Mouse (Mus musculus): Measurements from ENCODE around the gene Apela.
"Not testable (repeated sequence)": the region's sequence is repeated elsewhere in the genome, so short reads cannot be mapped to it uniquely, and the experiment has no call there.

Apela gene

DNA sequence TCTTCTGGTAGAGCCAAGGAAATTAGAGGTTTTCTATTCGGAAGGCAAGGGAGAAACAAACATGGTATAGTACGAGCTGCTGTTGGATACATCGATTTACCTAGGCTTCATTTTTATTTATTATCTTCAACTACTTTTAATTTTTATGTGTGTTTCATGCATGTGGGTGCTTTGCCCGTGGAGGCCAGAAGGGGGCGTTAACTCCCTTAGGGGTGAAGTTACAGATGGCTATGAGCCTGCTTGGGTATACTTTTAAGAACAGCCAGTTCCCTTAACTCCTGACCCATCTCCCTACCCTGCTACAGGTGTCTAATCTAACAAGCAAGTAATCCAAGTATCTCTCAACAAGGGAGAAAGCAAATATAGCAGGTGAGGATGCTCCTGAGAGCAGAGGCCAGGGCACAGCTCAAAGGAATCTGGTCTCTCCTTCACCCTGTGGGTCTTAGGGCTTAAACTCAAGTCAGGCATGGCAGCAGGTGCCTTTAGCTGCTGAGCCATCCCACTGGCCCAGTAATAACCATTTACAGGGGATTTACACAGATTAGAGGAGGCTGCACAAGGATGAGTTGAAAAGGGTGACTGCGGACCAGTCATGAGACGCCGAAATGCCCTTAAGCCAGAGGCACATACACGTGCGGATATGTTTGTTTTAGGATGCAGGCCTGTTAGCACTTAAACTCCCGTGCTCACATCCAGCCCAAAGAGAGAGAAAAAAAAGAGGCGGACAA is 8.0 kb downstream of the Apela start:
- no peak for ATAC-seq (ENCODE audit: insufficient number of reproducible peaks, low FRiP score, low TSS enrichment)

DNA sequence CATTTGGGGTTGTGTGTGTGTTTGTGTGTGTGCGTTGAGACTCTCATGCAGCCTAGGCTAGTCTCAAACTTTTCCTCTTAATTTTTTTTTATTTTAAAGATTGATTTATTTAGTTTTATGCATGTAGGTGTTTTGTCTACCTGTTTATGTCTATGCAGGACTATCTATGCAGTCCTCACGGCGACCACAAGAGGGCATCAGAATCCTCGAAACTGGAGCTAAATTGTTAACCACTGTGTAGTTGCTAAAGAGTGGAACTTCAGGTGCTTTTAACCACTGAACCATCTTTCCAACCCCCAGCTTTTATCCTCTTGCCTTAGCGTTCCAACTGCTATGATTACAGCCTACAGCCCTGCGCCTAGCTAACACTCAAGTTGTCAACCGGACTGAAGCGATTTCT is 14.7 kb downstream of the Apela start:
- ATAC-seq (ENCODE audit: insufficient number of reproducible peaks, low FRiP score, low TSS enrichment): no peak

DNA sequence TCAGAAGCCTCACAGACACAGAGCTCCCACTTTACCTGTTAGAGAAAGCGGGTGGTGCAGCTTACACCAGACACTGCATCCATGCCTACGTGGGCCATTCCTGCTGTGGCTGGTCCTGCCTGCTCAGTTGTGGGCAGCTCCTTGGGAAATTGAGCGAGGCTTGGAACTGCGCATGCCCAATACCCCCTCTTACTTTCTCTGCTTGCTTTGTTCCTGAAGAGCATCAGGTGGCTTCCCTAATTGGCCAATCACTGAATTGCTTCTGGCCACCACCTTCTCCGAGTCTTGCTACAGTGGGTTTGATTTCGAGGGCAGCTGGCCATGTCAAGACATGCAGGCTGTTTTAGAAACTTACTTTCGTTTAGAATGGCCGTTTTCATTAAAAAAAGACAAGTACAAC is 18.7 kb downstream of the Apela start, which contains the start of the genes Trim61 and Trim60:
Gene Trim61, minus strand, starts transcription at position 101 of the 400 bp plus-strand sequence.
Gene Trim60, minus strand, starts transcription at position 162 of the 400 bp plus-strand sequence.
- no peak for ATAC-seq (ENCODE audit: insufficient number of reproducible peaks, low FRiP score, low TSS enrichment)

DNA sequence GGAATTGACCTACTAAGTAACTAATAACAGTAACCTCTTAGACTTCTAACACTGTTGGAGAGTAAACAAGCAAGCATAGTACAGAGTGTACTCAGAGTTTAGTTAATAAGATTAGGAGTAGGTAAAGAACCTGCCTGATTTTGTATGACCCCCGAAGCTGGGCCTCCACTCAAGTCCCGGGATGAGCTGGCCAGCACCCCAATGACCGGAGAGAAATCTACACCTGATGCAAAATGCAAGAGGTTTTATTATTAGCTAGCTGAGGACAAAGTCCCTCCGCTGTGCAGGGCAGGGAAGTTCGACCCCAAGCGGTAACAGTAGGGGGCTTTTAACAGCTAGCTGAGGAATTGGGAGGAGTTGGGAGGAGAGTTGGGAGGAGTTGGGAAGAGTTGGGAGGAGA is 29.5 kb downstream of the Apela start:
- not testable (repeated sequence) for ATAC-seq (ENCODE audit: insufficient number of reproducible peaks, low FRiP score, low TSS enrichment)

DNA sequence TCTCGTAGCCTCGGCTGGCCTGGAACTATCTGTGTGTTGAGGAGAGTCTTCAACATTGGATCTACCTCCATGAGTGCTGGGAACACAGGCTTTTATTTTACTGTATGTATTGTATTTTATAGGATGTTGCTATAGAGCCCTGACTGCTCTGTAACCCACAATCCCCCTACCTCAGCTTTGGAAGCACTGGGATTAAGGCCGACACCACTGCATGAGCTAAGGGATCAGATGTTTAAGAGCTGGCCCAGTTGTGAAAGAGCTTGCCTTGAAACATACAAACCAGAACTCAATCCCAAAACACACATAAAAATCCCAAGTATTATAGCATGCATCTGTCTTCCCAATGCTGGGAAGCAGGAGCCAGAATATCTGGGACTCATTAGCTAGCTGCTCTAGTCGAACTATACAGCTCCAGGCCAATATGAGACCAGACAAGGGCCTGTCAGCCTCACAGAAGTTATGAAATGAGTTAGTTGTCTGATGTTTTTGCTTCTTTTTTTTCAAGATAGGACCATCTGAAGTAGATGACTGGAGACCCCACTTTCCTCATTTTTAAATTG is 38.2 kb downstream of the Apela start:
- no peak for ATAC-seq (ENCODE audit: insufficient number of reproducible peaks, low FRiP score, low TSS enrichment)

DNA sequence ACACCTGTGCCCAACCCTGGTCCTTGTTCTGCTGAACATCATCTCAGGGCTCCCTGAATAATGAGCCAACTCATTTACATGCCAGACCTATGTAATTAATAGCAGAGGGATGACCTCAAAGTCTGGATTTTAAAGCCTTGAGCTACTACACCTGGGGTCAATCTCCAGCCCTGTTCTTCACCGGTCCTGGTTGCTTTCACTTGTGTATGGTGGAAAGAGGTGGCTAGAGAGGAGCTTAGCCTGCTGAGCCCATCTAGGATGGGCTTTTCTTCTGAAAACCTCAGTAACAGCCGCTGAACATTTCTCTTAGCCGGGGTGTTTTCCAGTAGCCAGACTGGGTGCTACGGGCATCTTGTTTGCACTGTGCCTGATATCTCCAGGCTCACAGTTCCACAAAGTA is 49.4 kb downstream of the Apela start, which contains the start of gene Trim75:
Gene Trim75, minus strand, starts transcription at position 101 of the 400 bp plus-strand sequence.
- ATAC-seq (ENCODE audit: insufficient number of reproducible peaks, low FRiP score, low TSS enrichment): no peak

DNA sequence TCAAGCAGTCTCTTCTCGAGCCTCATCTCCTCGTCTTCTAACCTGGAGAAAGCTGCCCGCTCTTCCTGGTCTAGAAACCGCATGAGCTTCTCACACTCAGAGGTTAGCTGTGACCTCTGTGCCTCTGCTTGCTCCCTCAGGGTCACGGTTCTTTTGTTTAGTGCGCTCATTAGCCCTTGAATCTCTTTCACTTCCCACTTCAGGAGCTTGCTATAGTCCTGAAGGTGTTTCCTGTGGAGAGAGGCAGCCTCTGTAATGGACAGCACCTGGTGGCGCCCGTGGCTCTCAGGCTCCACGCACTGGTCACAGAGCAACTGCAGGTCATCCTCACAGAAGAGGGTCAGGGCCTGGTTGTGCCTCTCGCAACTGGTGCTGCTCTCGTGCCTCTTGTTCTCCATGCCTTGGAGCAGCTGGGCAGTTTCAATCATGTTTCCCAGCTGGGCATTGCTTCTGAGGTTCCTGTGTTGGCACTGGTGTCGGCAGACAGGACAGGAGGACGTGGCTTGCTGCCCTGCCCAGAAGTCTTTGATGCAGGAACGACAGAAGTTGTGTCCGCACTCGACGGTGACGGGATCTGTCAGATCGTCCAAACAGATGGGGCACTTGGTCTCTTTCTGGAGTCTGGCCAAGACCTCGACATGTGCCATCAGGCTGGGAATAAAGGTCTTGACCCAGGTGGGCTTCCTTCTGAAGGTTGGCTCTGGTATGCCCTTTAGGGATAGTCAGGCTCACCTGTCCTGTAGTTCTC is 53.8 kb downstream of the Apela start:
- ATAC-seq (ENCODE audit: insufficient number of reproducible peaks, low FRiP score, low TSS enrichment): 0 out of 2 replicates have a peak, but pooled peaks have one; percentile 22
